Mouse (Mus musculus): Measurements from ENCODE around the gene Ttll8.
A peak's percentile ranks its signal among the peaks of the same experiment; 100 is the strongest.

Ttll8 gene

GRCm38 (mm10) chr15:88954368-88955072 lies at the start of gene Ttll8:
Gene Ttll8, minus strand, starts transcription at chr15:88954418.
- peak; percentile 53 for DNase-seq

GRCm38 (mm10) chr15:89001245-89001644 lies 47.0 kb upstream of the Ttll8 start:
- DNase-seq = no peak

DNA sequence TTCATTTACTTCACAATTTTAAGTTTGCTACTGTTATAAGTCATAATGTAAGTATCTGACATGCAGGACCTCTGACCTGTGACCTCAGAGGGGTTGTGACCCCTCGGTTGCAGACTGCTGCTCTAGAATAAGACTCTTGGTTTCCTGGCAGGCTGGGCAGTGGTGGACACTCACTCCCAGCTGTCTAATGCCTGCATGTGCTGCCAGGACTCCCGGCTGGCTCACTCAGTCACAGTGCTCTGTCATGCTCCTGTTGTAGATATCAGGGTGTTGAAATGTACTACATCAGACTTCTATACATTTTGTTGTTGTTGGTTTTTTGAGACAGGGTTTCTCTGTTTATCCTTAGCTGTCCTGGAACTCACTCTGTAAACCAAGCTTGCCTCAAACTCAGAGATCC lies 46.1 kb upstream of the Ttll8 start:
- DNase-seq = no peak

GRCm38 (mm10) chr15:88999124-88999523 lies 44.9 kb upstream of the Ttll8 start:
- no peak for DNase-seq

- DNase-seq = no peak
Measured at GRCm38 (mm10) chr15:88998636-88999035, 44.4 kb upstream of the Ttll8 start.

- no peak for DNase-seq
Measured at GRCm38 (mm10) chr15:88989236-88989635, 35.0 kb upstream of the Ttll8 start.

- DNase-seq = no peak
Measured at GRCm38 (mm10) chr15:88982534-88983079, 28.4 kb upstream of the Ttll8 start, which contains the start of gene Mov10l1. Gene Mov10l1, plus strand, starts transcription at chr15:88982909.

DNA sequence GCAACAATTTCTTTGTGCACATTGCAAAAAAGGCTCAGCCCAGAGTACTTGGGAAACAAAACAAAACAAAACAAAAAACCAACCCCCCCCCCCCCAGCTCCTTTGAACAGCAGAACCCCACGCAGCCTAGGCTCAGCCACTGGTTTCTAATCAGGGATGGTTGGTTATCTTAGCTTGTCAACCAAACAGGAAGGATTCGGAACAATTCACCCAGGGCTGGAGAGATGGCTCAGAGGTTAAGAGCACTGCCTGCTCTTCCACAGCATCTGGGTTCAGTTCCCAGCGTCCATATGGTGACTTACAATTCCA lies 24.9 kb upstream of the Ttll8 start:
- no peak for DNase-seq

DNA sequence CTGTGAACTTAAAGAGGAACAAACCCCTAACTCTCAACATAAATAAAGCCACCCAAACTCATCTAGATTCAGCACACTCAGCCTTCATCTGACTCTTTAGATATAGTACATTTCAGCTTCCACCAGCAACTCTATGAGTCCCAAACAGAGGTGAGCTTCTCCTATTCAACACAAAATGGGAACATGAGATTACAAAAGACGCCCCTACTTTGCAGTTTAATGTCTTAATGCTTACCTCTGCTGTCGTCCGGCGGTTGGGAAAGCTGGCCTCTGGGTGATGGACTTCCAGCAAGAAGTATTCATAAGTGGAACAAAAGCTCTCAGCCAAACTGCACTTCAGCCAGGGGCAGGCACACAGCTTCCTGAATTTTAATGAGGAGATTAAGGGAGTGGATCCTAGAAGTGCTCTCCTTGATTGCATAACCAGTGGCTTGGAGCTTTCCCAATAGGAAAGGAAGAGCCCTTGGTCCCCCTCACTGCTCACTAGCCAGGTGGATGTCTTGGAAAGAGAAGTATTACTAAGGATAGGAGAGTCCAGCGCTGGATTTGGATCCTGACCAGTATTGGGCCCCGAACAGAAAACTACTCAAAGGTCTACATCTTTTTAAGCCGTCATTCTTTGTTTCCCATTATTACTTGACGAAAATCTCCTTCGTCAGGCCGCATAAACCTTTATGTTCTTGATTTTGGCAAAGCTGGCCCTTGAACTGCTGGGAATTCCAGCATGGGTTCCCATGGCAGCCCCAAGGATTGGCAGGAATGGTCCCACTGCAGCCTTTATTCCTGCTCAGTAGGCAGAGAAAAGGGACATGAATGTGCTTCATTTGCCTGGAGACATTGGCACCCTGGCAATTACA lies 24.3 kb upstream of the Ttll8 start, which contains the start of gene Mlc1:
Mlc1 (minus strand) TSS at position 727 of the 857 bp plus-strand sequence.
- DNase-seq = peak; percentile 42

DNA sequence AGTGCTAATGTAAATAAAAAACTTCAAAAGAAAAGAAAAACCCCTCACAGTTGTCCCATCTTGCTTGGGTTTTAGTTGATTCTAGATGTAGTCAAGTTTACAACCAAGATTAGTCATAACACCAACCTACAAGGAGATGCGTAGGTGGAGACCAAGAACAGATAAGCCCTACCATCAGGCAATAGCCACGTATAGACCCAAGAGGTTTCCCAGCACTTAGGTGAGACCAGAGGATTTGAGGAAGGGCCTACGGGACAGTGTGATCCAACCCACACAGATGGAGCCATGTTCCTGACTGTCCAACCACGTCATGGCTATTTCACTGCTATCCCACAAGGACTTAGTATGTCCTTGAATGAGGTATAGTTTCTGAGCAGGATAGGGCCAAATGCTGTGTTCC lies 18.1 kb upstream of the Ttll8 start:
- no peak for DNase-seq

DNA sequence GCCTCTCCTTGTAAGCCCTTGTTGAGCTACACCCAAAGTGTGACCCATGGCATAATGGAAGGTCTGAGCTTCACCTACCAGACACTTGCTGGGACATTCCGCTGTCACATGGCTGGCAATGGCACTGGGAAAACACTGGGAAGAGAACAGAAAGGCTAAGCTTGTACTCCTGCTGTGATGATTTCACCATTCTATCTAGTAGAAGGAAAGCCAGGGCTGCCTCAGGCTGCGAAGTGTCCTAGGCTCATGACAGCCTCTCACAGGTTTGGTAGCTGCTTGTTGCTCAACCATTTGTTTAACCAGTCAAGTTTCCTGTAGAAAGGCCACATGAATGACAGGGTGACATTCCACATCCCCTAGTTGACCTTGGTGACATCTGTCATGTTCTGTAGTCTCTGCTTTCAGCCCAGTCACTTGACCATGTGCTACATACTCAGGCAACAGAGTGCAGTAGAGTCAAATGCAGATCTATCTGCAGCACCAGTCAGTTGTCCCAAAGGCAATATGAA lies 9.9 kb upstream of the Ttll8 start:
- DNase-seq = no peak

DNA sequence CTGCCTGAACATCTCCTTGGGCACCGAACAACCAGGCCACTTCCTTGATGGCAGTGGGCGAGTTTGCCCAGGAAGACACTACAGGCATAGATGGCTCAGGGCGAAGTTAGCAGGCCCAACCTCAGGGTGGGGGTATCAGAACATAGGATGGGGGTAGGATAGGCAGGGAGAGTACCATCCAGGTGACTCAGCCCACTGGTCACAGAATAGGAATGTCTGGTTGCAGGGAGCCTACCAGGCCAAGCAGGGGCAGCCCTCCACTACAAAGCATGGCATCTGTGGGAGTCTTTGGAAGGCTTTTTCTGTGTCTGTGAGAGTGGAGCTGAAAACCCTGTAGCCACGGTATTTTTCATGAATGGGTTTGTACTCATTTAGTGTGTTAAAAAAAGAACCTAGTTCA lies 3.3 kb upstream of the Ttll8 start:
- no peak for DNase-seq

GRCm38 (mm10) chr15:88955342-88955741 lies 1.1 kb upstream of the Ttll8 start:
- no peak for DNase-seq

DNA sequence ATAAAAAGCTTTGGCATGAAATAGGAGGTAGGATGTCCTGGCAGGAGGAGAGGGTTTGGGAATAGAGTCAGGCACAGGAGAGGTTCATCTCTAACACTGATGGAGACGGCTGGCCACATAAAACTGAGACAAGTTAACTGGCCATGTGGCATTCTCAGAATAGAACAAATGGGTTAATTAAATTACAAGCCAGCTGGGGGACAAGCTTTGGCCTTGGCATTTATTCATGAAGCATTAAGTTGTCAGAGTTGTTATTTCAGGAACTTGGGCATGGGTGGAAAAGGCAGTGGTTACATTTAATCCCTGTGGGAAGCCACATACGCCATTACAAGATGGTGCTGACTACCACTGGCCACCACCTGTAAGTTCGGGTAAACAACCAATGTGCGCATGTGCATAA lies 3.0 kb downstream of the Ttll8 start:
- DNase-seq = peak; percentile 18

DNA sequence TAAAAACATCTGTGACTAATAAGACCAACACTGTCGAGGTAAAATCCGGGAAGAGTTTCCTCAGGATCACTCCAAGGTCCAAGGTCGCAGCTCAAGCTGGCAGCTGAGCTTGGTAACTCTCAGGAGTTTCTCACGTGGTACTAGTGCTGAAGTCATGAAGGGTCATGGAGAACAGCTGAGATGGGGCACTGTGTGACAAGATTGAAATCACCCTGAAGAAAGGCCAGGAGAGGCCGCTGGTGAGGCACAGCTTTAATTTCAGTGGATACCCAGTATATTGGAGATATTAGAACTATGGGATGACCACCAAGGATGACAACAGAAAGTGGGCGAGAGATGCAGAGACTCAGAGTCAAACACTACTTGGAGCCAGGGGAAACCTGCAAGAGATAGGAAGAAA lies 7.4 kb downstream of the Ttll8 start:
- DNase-seq = no peak

DNA sequence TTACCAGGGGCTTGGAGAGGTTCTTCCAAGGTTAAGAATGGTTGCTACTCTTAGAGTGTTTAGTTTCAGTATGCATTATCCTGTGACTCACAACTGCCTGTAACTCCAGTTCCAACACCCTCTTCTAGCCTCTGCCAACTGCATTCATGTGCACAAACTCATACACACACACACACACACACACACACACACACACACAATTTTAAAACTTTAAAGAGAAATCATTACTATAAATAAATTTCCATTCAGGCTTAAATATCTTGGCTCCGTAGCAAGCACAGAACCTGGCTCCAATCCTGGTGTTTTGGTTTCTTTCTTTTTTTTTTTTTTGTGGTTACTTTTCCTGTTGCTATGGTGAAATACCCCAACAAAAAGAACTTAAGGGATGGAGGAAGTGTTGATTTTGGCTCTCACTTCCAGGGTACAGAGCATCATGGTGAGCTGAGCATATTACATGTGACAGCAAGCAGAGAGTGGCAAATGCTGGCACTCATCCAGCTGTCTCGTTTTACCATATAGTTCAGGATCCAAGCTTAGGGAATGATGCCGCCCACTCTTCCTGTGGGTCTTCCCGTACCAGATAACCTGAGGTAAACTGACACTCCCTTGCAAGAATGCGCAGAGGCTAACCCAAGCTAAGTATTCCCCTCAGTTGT lies 10.2 kb downstream of the Ttll8 start:
- DNase-seq = peak; percentile 12

DNA sequence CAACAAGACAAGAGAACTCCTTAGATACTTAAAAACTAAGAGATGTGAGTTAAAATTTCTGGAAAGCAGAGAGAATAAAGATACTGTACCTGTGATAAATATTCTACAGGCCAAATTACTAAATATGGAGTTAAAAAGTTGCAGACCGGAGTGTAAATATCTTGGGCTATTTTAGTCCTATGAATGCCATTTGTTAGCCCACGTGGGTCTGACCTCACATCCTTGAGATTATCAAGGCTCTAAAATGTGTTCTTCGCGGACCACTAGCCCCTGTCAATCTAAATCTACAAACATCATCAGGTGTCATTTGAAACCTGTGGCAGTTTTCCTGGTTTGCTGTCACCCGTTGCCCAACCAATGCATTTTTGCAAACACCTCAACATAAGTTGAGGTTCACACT lies 11.4 kb downstream of the Ttll8 start:
- DNase-seq = no peak

GRCm38 (mm10) chr15:88937291-88937650 lies 16.9 kb downstream of the Ttll8 start:
- no peak for DNase-seq

DNA sequence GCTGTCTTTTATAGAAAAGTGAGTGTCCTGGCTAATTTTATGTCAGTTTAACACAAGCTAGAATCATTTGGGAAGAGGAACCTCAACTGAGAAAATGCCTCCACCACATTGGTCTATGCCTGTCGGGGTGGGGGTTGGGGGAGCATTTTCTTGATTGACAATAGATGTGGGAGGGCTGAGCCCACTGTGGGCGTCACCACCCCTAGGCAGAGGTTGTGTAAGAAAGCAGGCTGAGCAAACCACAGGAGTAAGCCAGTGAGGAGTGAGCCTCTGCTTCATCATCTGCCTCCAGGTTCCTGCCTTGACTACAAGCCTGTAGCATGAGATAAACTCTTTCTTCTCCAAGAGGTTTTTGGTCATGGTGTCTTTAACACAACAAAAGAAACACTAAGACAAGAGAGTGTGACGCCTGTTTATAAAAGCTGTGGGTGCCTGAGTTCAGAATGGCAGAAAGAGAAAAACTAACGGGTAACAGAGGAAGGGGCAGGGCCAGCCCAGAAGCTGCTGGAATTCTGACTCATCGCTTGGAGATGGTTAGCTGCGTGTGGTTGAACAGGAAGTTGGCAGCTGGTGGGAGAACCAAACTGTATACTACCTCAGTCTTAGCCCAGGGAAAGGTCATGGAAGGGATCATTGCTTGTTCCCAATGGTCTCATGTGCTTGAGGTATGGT lies 17.5 kb downstream of the Ttll8 start:
- no peak for DNase-seq

DNA sequence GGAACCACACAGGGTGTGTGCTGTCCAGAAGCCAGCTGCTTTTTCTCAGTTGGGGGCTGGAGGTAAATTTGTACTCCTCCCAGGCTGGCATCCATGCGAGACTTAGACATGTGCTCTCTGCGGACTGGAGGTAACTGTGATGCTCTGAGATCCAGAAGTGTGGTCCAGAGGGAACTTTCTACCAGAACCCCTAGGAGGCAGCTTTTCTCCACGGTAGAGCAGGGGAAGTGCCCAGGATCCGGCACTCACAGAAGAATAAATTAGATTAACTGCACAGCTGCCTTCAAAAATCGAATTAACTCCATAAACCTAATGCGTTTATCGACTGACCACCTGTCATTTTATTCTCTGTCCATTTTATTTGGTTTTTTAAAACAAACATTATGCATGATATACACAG lies 20.1 kb downstream of the Ttll8 start:
- DNase-seq = peak; percentile 29

- no peak for DNase-seq
Measured at GRCm38 (mm10) chr15:88932667-88933066, 21.6 kb downstream of the Ttll8 start.

GRCm38 (mm10) chr15:88921992-88922310 lies 32.3 kb downstream of the Ttll8 start:
- DNase-seq = no peak

Data from retina, postnatal 1 day (tissue).